Mouse (Mus musculus) thymus, adult 2 months (tissue): ENCODE results near the gene AC140267.1.

Experiments used
- CTCF ChIP-seq: fragments of 200-500 bp; IDR thresholded peaks from 2 replicates; pipeline ENCODE4 v1.5.1; 2012; ENCODE audit warnings: mild to moderate bottlenecking, control low read depth, low read length, moderate library complexity, borderline replicate concordance; ENCODE audit not compliant: control insufficient read depth, poor library complexity, insufficient read depth; ENCODE audit errors: extremely low read depth
- POLR2A ChIP-seq: fragments of 200-500 bp; IDR thresholded peaks from 2 replicates; pipeline ENCODE4 v1.6.1; 2012; ENCODE audit warnings: mild to moderate bottlenecking, low read length, control low read depth, moderate library complexity; ENCODE audit not compliant: control insufficient read depth, poor library complexity, insufficient read depth; ENCODE audit errors: extremely low read depth

GRCm38 (mm10) chr15:80221031-80221430 lies 14.6 kb upstream of the AC140267.1 start:
- TF ChIP-seq CTCF (no peak), POLR2A (no peak)
